Mouse (Mus musculus) cerebellum, adult 18-20 months (tissue): ENCODE results near the gene Zswim4.

ENCODE experiments used
- DNase-seq, 2 experiments: peaks; one replicate each; pipeline ENCODE4 v3.0.0; 2021

Gene Zswim4

DNA sequence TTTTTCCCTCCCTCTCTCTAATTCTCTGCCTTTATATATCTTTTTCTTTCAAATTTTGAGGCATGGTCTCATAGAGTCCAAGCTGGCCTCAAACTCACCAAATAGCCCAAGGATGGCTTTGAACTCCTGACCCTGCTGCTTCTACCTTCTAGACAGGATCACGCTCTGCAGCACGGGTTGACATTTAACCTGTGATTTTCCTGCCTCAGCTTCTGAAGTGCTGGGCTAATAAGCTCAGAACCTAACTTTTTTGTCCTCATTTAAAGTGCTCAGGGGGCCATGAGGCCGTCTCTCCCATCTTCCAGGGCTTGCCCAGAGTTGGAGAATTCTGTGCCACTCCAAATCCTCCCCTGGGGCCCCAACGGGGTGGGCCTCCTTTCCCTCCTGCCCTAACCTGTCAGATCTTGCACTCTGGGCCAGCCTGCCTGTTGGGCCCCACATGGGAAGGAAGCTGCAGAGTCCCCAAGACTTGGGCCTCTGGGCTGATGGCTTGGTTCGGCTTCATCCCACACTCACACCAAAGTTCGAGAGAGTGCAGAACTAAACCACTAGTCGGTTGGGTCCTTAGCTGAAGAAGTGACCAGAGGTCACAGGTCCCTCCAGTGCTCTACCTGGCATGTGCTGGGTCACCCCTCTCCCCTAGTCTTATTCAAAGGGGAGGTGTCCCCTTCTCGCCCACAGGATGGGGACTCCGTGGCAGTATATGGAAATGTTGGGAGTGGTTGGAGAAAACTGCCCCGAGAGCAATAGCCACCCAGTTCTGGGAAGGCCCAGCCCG lies 37.3 kb downstream of the Zswim4 start:
- no peak for DNase-seq

GRCm38 (mm10) chr8:84198871-84199270 lies 38.0 kb downstream of the Zswim4 start:
- DNase-seq = no peak

DNA sequence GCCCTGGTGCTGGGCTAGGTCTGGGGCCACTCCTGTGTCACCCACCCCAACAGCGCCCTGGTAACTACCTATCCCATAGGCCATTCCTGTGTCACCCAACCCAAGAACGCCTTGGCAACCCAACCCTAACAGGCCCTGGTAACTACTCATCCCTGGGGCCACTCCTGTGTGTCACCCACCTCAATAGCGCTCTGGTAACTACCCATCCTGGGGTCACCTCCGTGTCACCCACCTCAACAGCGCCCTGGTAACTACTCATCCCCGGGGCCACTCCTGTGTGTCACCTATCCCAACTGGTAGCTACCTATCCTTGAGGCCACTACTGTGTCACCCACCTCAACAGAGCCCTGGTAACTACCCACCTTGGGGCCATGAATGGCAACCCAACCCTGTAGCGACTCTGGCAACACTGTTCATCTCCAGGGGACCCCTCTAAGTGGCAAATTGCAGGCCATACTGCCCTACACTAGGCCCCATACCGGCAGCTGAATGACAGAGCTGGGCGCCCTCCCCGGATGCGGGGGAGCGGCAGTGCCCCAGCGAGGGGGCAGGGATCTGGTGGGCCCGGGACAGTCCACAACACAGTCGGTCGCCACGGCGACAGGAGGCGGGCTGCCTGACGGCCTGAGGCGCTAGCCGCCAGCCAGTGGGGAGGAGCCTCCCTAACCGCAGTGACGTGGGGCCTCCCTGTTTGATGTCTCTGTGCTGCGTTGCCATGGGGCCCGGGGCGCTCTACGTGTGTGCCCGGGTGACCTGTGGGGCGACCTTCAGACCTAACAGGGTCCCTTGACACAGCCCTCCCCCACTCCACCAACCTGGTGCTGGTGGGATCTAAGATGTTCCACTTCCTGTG lies 38.7 kb downstream of the Zswim4 start:
- DNase-seq = peak in 1 of 2 experiments; percentile 46

DNA sequence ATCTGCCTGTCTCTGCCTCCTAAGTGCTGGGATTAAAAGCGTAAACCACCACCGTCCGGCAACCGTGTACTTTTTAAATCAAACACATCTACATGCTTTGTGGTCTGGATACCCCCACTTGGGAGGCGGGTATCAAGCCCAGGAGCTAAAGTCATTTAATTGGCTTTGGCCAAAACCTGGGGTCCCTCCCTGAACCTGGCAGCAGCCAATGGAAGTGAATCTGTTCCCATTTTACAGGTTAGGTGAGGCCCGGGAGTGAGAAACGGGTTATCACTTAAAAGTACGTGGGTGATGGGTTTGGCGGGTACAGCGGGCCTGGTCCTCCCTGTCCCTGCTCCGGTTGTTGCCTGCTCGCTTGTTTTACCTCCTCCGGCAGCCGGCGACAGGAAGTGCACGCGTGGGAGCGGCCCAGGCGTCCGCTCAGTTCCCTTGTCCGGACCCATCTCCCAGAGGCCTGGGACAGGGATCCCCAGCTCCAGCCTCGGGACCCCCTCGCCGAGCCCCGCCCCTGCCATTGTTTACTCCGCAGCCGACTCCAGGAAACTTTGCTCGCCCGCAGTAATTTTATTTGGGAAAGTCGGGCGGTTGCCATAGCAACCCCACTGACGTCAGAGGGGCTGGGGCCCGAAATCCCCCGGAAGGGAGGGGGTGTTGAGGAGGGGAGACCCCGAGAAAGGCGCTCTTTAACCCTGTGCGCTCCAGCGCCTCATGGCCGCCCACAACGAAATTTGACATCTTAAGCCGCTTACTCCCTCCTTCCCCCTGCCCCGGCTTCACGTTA lies 39.5 kb downstream of the Zswim4 start:
- no peak for DNase-seq

DNA sequence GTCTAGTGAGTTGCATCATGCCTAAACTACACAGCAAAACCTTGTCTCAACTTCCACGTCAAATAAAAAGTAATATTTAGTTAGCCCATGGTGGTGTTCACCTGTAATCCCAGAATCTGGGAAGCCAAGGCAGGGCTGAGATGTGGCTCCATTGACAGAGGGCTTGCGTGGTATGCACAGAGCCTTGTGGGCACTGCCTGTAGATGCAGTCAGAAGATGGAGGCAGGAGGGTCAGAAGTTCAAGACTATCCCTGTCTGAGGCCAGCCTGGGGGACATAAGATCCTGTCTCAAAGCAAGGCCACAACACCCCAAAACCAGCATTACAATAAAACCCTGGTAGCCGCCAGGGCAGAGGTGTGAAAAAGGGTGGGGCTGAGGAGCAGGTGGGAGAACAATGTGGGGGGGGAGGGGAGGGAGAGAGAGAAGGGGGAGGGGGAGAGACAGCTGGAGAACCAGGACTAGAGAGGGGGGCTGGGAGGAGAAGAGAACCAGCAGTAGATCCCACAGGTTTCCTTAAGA lies 42.6 kb downstream of the Zswim4 start:
- no peak for DNase-seq

DNA sequence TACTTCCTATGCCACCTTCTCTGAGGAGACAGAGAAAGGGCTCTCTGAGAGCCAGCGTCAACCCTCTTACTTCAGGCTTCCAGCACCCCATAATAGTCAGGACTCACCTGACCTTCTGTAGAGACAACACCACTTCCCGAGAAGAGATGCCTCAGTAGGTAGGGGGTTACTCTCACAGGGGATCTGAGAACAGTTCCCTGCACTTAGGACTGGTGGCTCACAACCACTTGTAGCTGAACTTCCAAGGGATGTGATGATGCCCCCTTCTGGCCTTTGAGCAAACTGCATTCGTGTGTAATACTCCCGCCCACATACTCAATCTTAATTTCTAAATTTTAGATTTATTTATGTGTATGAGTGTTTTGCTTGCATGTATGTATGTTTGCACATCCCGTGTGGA lies 43.3 kb downstream of the Zswim4 start:
- no peak for DNase-seq

DNA sequence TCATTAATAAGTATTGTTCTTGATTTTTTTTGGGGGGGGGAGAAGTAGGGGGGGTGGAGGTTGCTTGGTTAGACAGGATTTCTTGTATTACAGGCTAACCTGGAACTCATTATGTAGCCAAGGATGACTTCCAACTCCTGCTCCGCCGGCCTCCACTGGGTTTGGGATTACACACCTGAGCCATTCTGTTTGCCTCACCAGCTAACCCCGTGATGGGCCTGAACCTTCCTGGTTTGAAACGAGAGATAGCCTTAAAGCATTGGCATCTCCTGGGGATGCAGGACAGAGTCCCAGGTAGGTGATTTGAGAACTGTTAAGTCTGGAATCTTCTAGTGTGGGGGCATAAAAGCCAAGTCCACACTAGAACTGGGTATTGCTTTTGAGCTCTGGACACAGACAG lies 43.7 kb downstream of the Zswim4 start:
- DNase-seq = no peak

DNA sequence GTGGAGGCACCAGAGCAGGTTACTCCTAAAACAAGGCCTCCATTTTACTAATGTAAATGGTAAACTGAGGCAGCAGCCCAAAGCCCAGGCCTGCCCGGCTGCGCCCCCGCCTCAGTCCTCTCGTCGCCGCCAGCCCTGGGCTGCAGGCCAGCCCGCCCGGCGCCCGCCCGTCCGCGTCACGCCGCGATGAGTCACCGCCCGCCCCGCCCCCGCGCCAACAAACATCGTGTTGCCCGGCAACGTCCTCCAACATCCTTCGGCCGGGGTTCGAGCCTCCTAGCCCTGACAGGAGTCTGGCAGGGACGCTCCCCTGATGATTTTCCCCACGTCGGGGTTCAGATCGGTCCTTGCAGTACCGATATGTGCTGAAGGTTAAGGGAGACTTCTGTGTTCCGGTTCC lies 44.3 kb downstream of the Zswim4 start:
- peak; percentile 50 to 58 for DNase-seq

DNA sequence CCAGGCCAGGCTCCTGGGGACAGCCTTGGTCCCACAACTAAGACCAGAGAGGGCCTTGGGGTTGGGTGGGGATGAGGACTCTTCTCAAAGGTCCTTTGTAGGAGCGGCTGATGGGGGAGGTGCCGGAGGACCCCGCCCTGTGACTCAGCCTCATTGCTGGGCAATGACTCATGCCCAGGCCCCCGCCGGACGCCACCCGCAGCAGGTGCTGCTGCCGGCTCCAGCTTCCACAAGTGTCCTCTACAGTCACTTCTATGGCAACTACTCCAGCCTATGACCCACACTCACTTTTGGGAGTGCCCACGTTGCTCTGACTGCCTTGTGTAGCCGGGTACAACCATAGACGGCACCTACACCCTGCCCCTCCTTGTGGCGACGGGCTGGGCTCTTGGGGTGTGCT lies 44.8 kb downstream of the Zswim4 start:
- no peak for DNase-seq

- DNase-seq = no peak
These were observed 46.5 kb downstream of the Zswim4 start for GRCm38 (mm10) chr8:84190191-84190867.

DNA sequence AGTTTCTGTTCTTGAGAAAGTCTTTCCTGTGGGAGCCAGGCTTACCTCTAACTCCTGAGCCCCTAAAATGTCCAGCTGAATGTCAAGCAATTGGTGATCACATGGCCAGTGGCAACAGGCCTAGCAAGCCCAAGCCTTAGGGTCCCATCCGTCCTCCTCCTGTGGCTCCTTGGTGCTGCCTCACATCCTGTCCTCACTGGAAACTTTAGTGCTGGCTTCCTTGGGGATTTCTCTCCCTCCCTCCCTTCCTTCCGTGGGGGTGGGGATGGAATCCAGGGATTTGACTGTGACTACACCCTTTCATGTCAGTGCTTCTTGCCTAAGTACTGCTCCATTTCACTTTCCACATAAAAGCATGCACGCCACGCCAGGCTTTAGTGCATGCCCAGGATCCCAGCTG lies 47.3 kb downstream of the Zswim4 start:
- no peak for DNase-seq

DNA sequence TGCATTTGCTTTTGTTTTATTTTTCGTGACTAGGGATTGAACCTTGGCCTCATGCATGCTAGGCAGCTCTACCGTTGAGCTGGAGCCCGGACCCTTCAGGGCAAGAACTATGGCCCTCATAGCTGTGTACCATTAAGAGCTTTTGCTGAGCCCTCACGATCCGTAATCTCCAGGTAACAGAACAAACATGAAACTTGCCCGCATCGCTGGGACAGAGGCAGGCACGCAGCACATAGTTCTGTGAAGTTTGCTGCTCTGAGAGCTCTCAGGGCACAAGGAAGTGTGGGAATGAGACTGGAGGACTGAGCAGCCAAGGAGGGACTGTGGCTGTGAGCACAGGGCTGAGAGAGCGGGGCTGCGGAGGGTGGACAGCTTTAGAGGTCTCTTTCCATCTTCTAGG lies 48.2 kb downstream of the Zswim4 start:
- no peak for DNase-seq

DNA sequence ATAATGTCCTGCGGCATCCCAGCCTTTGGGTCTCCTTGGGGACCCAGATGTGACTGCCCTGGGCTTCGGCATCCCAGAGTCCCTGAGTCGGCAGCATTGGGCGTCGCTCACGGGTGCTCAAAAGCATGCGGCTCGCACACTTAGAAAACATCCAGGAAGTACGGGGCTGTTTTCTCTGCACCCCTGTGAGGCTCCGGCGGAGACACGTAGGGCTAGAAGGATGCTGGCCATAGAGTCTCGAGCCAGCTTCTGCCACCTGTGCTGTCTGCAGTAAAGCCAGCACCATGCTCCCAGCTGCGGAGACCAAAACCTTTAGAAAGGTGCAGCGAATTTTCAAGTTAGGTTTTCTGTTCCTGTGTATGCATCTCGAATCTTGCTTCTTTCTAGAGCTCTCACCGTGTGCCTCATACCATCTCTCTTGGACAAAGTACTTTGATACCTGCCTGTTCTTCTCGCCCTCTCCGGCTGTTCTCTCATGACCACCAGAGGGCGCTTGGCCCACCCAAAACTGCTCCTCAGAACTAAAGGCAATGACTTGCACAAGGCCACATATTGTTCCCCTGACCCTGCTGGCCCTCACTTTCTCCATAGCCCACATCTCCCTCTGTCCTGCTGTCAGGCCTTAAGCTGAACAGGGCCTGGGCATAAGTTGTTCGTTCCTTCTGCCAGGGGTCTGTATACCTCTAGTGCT lies 49.6 kb downstream of the Zswim4 start:
- peak; percentile 70 to 79 for DNase-seq

DNA sequence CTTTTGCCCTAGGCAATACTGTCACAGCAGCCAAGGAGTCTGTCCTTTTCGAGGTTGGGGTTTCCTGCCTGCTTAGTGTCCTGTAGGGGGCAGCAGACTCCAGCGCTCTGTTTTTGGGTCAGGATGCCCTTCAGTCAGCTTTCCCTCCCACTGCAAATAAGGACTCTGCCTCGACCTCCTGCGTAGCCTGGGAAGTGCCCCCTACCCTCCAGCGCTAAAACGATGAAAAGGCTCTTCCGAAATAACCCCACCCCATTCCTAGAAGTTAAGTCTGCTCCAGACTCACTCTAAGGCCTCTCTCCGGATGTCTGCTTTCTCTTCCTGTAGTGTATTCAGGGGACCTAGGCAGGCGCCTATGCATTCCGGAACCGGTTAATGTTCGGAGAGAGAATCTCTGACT lies 50.3 kb downstream of the Zswim4 start:
- peak; percentile 82 to 86 for DNase-seq

- no peak for DNase-seq
These were observed 51.7 kb downstream of the Zswim4 start, which contains the start of gene Nanos3 for GRCm38 (mm10) chr8:84185117-84185516. Nanos3 (minus strand) TSS chr8:84185217.

GRCm38 (mm10) chr8:84184085-84185043 lies 52.5 kb downstream of the Zswim4 start:
- DNase-seq = peak in 1 of 2 experiments; percentile 41

GRCm38 (mm10) chr8:84183261-84184084 lies 53.4 kb downstream of the Zswim4 start:
- DNase-seq = peak in 1 of 2 experiments; percentile 62

- peak in 1 of 2 experiments; percentile 27 for DNase-seq
These were observed 54.0 kb downstream of the Zswim4 start for GRCm38 (mm10) chr8:84182833-84183232.

- DNase-seq = no peak
These were observed 56.2 kb downstream of the Zswim4 start for GRCm38 (mm10) chr8:84180530-84181190.
